21 mouse cellular contexts compared by ENCODE assay signal in the genomic region with DNA sequence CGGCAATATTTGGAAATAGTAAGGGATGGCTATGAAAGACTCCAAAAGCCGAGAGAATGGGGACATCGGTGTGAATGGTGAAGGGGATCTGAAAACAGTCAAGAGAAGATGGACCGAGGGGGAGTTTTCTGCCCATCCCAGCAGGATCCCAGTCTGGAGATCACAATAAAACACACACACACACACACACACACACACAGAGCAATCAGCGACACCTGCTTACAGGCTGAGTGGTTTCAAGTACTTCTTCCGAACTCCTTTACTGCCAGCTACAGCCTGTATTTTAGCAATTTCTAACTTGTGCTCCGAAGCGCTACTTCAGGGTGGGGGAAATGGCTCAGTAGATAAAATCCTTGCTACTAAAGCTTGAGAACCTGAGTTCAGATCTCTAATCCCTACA.
A peak's percentile ranks its signal among the peaks of the same experiment; 100 is the strongest.
DNase-seq lines count a peak whose midpoint lies in the region; ATAC-seq lines count a peak whose summit lies in the region.
"Had no signal": no experiment of that assay in that cellular context is flagged by ENCODE, and none has a peak within 500 bp of the region (broad histone marks: within the 10 kb centered on the region; RNA-seq: fewer than 3 reads in every experiment).

No protein-coding gene starts in this region.

- H3K4me3 ChIP-seq in hindbrain, embryonic 12.5 days: no peak overlapping the region
- no peak overlapping the region for H3K4me3 ChIP-seq in hindbrain, embryonic 10.5 days
- no peak overlapping the region for H3K4me3 ChIP-seq in midbrain, embryonic 11.5 days (ENCODE audit: low read depth, low read length)
- no peak overlapping the region for H3K4me3 ChIP-seq in midbrain, embryonic 15.5 days
- H3K4me3 ChIP-seq in forebrain, embryonic 13.5 days: 0 out of 2 replicates have a peak overlapping the region, but pooled peaks have one; percentile 7
- H3K4me3 ChIP-seq in neural tube, embryonic 14.5 days (ENCODE audit: low read depth, low read length): no peak overlapping the region
- H3K4me3 ChIP-seq: heart, embryonic 13.5 days; liver, embryonic 15.5 days; midbrain, embryonic 12.5 days had no signal

- H3K27ac ChIP-seq in hindbrain, embryonic 12.5 days: no peak overlapping the region
- no peak overlapping the region for H3K27ac ChIP-seq in hindbrain, embryonic 10.5 days
- H3K27ac ChIP-seq in midbrain, embryonic 11.5 days (ENCODE audit: low read depth, low read length): no peak overlapping the region
- H3K27ac ChIP-seq in midbrain, embryonic 15.5 days: no peak overlapping the region
- peak overlapping the region; percentile 44 for H3K27ac ChIP-seq in forebrain, embryonic 13.5 days
- H3K27ac ChIP-seq in neural tube, embryonic 14.5 days (ENCODE audit: low read depth, low read length): no peak overlapping the region
- H3K27ac ChIP-seq: heart, embryonic 13.5 days; liver, embryonic 15.5 days; midbrain, embryonic 12.5 days had no signal

- no peak overlapping the region; the same call in 1 of the 2 replicates for H3K4me2 ChIP-seq in hindbrain, embryonic 12.5 days (replicated peaks)
- H3K4me2 ChIP-seq in midbrain, embryonic 11.5 days: no peak overlapping the region
- H3K4me2 ChIP-seq in midbrain, embryonic 15.5 days: no peak overlapping the region
- peak overlapping the region; percentile 40 for H3K4me2 ChIP-seq in forebrain, embryonic 13.5 days
- no peak overlapping the region for H3K4me2 ChIP-seq in neural tube, embryonic 14.5 days (ENCODE audit: low read depth, low read length)
- H3K4me2 ChIP-seq: heart, embryonic 13.5 days; liver, embryonic 15.5 days; midbrain, embryonic 12.5 days had no signal

- H3K9ac ChIP-seq in hindbrain, embryonic 12.5 days: no peak overlapping the region
- H3K9ac ChIP-seq in midbrain, embryonic 11.5 days (ENCODE audit: low read length): no peak overlapping the region
- H3K9ac ChIP-seq in midbrain, embryonic 15.5 days: no peak overlapping the region
- no peak overlapping the region for H3K9ac ChIP-seq in forebrain, embryonic 13.5 days
- no peak overlapping the region for H3K9ac ChIP-seq in neural tube, embryonic 14.5 days (replicated peaks; ENCODE audit: low read depth, low read length)
- H3K9ac ChIP-seq: heart, embryonic 13.5 days; liver, embryonic 15.5 days; midbrain, embryonic 12.5 days had no signal

- 0 out of 2 replicates have a peak, but pooled peaks have one; percentile 16 for ATAC-seq in hindbrain, embryonic 12.5 days (ENCODE audit: low FRiP score)
- ATAC-seq in midbrain, embryonic 11.5 days (ENCODE audit: low FRiP score): no peak
- ATAC-seq in midbrain, embryonic 15.5 days (replicated peaks): no peak
- no peak; the same call in 1 of the 2 replicates for ATAC-seq in forebrain, embryonic 13.5 days
- ATAC-seq in neural tube, embryonic 14.5 days (ENCODE audit: low read depth): peak; percentile 39; the same call in 1 of the 2 replicates
- ATAC-seq: activated CD4-positive, CD25-positive, alpha-beta regulatory T cell, adult 4 months; intestine, embryonic 16.5 days had no signal

- H3K27me3 ChIP-seq in hindbrain, embryonic 12.5 days: no peaks in the 10 kb centered on the region
- peaks cover 14% of the 10 kb centered on the region; the same call in 1 of the 2 replicates for H3K27me3 ChIP-seq in hindbrain, embryonic 10.5 days (ENCODE audit: insufficient read depth, poor library complexity, severe bottlenecking)
- no peaks in the 10 kb centered on the region for H3K27me3 ChIP-seq in midbrain, embryonic 11.5 days (ENCODE audit: control insufficient read depth, insufficient read depth, low read length)
- no peaks in the 10 kb centered on the region for H3K27me3 ChIP-seq in midbrain, embryonic 15.5 days (replicated peaks)
- H3K27me3 ChIP-seq in forebrain, embryonic 13.5 days: peaks cover 33% of the 10 kb centered on the region
- H3K27me3 ChIP-seq in neural tube, embryonic 14.5 days (ENCODE audit: control insufficient read depth, insufficient read depth, low read length): no peaks in the 10 kb centered on the region
- H3K27me3 ChIP-seq: liver, embryonic 15.5 days; Patski had no signal

- H3K36me3 ChIP-seq in hindbrain, embryonic 12.5 days: no peaks in the 10 kb centered on the region
- H3K36me3 ChIP-seq in hindbrain, embryonic 10.5 days: no peaks in the 10 kb centered on the region
- no peaks in the 10 kb centered on the region for H3K36me3 ChIP-seq in midbrain, embryonic 11.5 days (ENCODE audit: control insufficient read depth, insufficient read depth, low read length)
- no peaks in the 10 kb centered on the region for H3K36me3 ChIP-seq in midbrain, embryonic 15.5 days (replicated peaks)
- no peaks in the 10 kb centered on the region for H3K36me3 ChIP-seq in forebrain, embryonic 13.5 days (ENCODE audit: poor library complexity, severe bottlenecking)
- H3K36me3 ChIP-seq in neural tube, embryonic 14.5 days (ENCODE audit: control insufficient read depth, insufficient read depth, low read length): no peaks in the 10 kb centered on the region
- H3K36me3 ChIP-seq: heart, embryonic 13.5 days; liver, embryonic 15.5 days; midbrain, embryonic 12.5 days had no signal

- no peak for DNase-seq in hindbrain, embryonic 10.5 days (ENCODE audit: low spot score)
- DNase-seq in midbrain, embryonic 11.5 days (ENCODE audit: low spot score, missing footprints): peak; percentile 66
- DNase-seq in thymus, postnatal 14 days: no peak
- DNase-seq: adrenal gland, postnatal 25 days; cerebellum, adult 18-20 months; cerebellum, postnatal 36 days; gastrocnemius, postnatal 36 days; heart, postnatal 36 days; kidney, postnatal 10 days; lung, postnatal 14 days; thymus, postnatal 25 days had no signal

- 62% methylated on average over 8 of the region's 8 CpGs for WGBS in hindbrain, embryonic 12.5 days
- 57% methylated on average over 8 of the region's 8 CpGs for WGBS in hindbrain, embryonic 10.5 days
- 64% methylated on average over 8 of the region's 8 CpGs for WGBS in midbrain, embryonic 11.5 days
- WGBS in midbrain, embryonic 15.5 days: 44% methylated on average over 8 of the region's 8 CpGs
- WGBS in forebrain, embryonic 13.5 days: 20% methylated on average over 8 of the region's 8 CpGs
- 35% methylated on average over 8 of the region's 8 CpGs for WGBS in neural tube, embryonic 14.5 days

- peaks cover 10% of the 10 kb centered on the region for H3K4me1 ChIP-seq in hindbrain, embryonic 12.5 days
- peaks cover 42% of the 10 kb centered on the region for H3K4me1 ChIP-seq in hindbrain, embryonic 10.5 days (replicated peaks)
- peaks cover 5% of the 10 kb centered on the region; the same call in 1 of the 2 replicates for H3K4me1 ChIP-seq in midbrain, embryonic 11.5 days (ENCODE audit: control insufficient read depth, insufficient read depth, low read length)
- peaks cover 12% of the 10 kb centered on the region for H3K4me1 ChIP-seq in midbrain, embryonic 15.5 days
- peaks cover 35% of the 10 kb centered on the region for H3K4me1 ChIP-seq in forebrain, embryonic 13.5 days
- 0 out of 2 replicates have a peak, but pooled peaks cover 3% of the 10 kb centered on the region for H3K4me1 ChIP-seq in neural tube, embryonic 14.5 days (ENCODE audit: control insufficient read depth, insufficient read depth, low read length)

- H3K9me3 ChIP-seq in hindbrain, embryonic 12.5 days (replicated peaks): no peaks in the 10 kb centered on the region
- no peaks in the 10 kb centered on the region for H3K9me3 ChIP-seq in hindbrain, embryonic 10.5 days
- no peaks in the 10 kb centered on the region for H3K9me3 ChIP-seq in midbrain, embryonic 11.5 days (ENCODE audit: control insufficient read depth, low read length)
- no peaks in the 10 kb centered on the region for H3K9me3 ChIP-seq in midbrain, embryonic 15.5 days
- H3K9me3 ChIP-seq in forebrain, embryonic 13.5 days (replicated peaks): no peaks in the 10 kb centered on the region
- no peaks in the 10 kb centered on the region for H3K9me3 ChIP-seq in neural tube, embryonic 14.5 days (ENCODE audit: control insufficient read depth, low read length)
- H3K9me3 ChIP-seq: heart, embryonic 13.5 days; liver, embryonic 15.5 days; midbrain, embryonic 12.5 days had no signal

Comparison
In these comparisons a context has a peak if more than half of its experiments do, and no peak if none do; other contexts are left out.
1. ATAC-seq: peak in hindbrain, embryonic 12.5 days (single experiment) and neural tube, embryonic 14.5 days (single experiment); none in midbrain, embryonic 11.5 days (single experiment), midbrain, embryonic 15.5 days (single experiment) and forebrain, embryonic 13.5 days (single experiment).